Mouse (Mus musculus): ENCODE data around the gene Glrx5. TPM values are rescaled to one million over a fixed set of nuclear protein-coding genes. Genes with fewer than 3 reads are reported as not detected.

Glrx5 gene
- total RNA-seq, 2 experiments from 2014 or later = 54.6 to 57.3 TPM

GRCm38 (mm10) chr12:105068911-105069310 lies 36.4 kb downstream of the Glrx5 start:
- no peak for DNase-seq (ENCODE audit: low spot score)

- peak; percentile 55 for DNase-seq (ENCODE audit: low spot score)
Measured at GRCm38 (mm10) chr12:105073708-105074107, 41.2 kb downstream of the Glrx5 start.

- DNase-seq (ENCODE audit: low spot score) = no peak
Measured at GRCm38 (mm10) chr12:105075496-105075895, 43.0 kb downstream of the Glrx5 start.

- DNase-seq (ENCODE audit: low spot score) = no peak
Measured at GRCm38 (mm10) chr12:105076511-105076910, 44.0 kb downstream of the Glrx5 start.

GRCm38 (mm10) chr12:105077232-105077631 lies 44.7 kb downstream of the Glrx5 start:
- DNase-seq (ENCODE audit: low spot score) = no peak

- peak; percentile 70 for DNase-seq (ENCODE audit: low spot score)
Measured at GRCm38 (mm10) chr12:105084171-105084570, 51.7 kb downstream of the Glrx5 start.

- DNase-seq (ENCODE audit: low spot score) = no peak
Measured at GRCm38 (mm10) chr12:105084816-105085215, 52.3 kb downstream of the Glrx5 start.

GRCm38 (mm10) chr12:105085296-105085695 lies 52.8 kb downstream of the Glrx5 start:
- no peak for DNase-seq (ENCODE audit: low spot score)

GRCm38 (mm10) chr12:105086781-105087180 lies 54.3 kb downstream of the Glrx5 start:
- no peak for DNase-seq (ENCODE audit: low spot score)

GRCm38 (mm10) chr12:105087353-105087752 lies 54.9 kb downstream of the Glrx5 start:
- DNase-seq (ENCODE audit: low spot score) = no peak

GRCm38 (mm10) chr12:105089231-105089630 lies 56.7 kb downstream of the Glrx5 start:
- no peak for DNase-seq (ENCODE audit: low spot score)

- DNase-seq (ENCODE audit: low spot score) = no peak
Measured at GRCm38 (mm10) chr12:105091604-105092003, 59.1 kb downstream of the Glrx5 start.

Small RNA genes lying within 50 kb of the gene (microRNA-seq; reads per million reads assigned to microRNA genes)
- gene Mir3069 = 6.8 reads per million, percentile 17 among the genes with 10 or more reads in this experiment

Other genes starting within 250 kb of the Glrx5 start
- 1 to 10 TPM; 1.6 to 2.4 TPM for gene Clmn, start 167.6 kb upstream of the Glrx5 start, total RNA-seq (2021)
- gene Syne3, start 22.9 kb upstream of the Glrx5 start, total RNA-seq (2021) = 1 to 10 TPM; 3.6 to 4.3 TPM
- gene Tcl1b2, start 113.3 kb downstream of the Glrx5 start, total RNA-seq (2021) = not detected
- gene Tcl1b1, start 127.0 kb downstream of the Glrx5 start, total RNA-seq (2021) = not detected
- not detected for gene Tcl1b5, start 143.7 kb downstream of the Glrx5 start, total RNA-seq (2021)
- gene Tcl1b3, start 158.4 kb downstream of the Glrx5 start, total RNA-seq (2021) = not detected
- not detected for gene Tcl1b4, start 169.3 kb downstream of the Glrx5 start, total RNA-seq (2021)
- not detected for gene Tcl1, start 190.1 kb downstream of the Glrx5 start, total RNA-seq (2021)